Mouse (Mus musculus): ENCODE results near the gene Nup210l.

Gene Nup210l

GRCm38 (mm10) chr3:90179566-90179965, 75.6 kb downstream of the Nup210l start:
- DNase-seq = no peak

- DNase-seq = peak; percentile 18 to 34
Observed at GRCm38 (mm10) chr3:90183581-90183980, 79.6 kb downstream of the Nup210l start.

- no peak for DNase-seq
Observed at GRCm38 (mm10) chr3:90190859-90191510, 87.1 kb downstream of the Nup210l start.

- no peak for DNase-seq
Observed at GRCm38 (mm10) chr3:90194759-90195158, 90.8 kb downstream of the Nup210l start.

- no peak for DNase-seq
Observed at GRCm38 (mm10) chr3:90195644-90196043, 91.7 kb downstream of the Nup210l start.

GRCm38 (mm10) chr3:90197548-90197947, 93.6 kb downstream of the Nup210l start:
- no peak for DNase-seq

GRCm38 (mm10) chr3:90202884-90203283, 99.0 kb downstream of the Nup210l start:
- DNase-seq = no peak

GRCm38 (mm10) chr3:90203619-90204018, 99.7 kb downstream of the Nup210l start:
- DNase-seq = no peak

- DNase-seq = no peak
Observed at GRCm38 (mm10) chr3:90204582-90204981, 100.7 kb downstream of the Nup210l start.

- DNase-seq = no peak
Observed at GRCm38 (mm10) chr3:90208662-90209061, 104.7 kb downstream of the Nup210l start.

GRCm38 (mm10) chr3:90209908-90210566, 106.1 kb downstream of the Nup210l start:
- DNase-seq = no peak

- no peak for DNase-seq
Observed at GRCm38 (mm10) chr3:90211475-90212398, 107.8 kb downstream of the Nup210l start.

- DNase-seq = peak in 1 of 2 experiments; percentile 18
Observed at GRCm38 (mm10) chr3:90212723-90213122, 108.8 kb downstream of the Nup210l start.

- DNase-seq = peak; percentile 87 to 91
Observed at GRCm38 (mm10) chr3:90213377-90213866, 109.5 kb downstream of the Nup210l start, which contains the start of the genes Rps27 and Rab13. Rps27 (minus strand) TSS chr3:90213651. Rab13 (plus strand) TSS chr3:90213695.

GRCm38 (mm10) chr3:90213956-90214684, 110.2 kb downstream of the Nup210l start:
- peak; percentile 42 to 51 for DNase-seq

GRCm38 (mm10) chr3:90215825-90216380, 112.0 kb downstream of the Nup210l start:
- DNase-seq = no peak

- DNase-seq = peak; percentile 77 to 78
Observed at GRCm38 (mm10) chr3:90220088-90220487, 116.2 kb downstream of the Nup210l start.

GRCm38 (mm10) chr3:90220531-90220951, 116.6 kb downstream of the Nup210l start:
- DNase-seq = peak; percentile 58 to 61

- DNase-seq = no peak
Observed at GRCm38 (mm10) chr3:90221123-90221522, 117.2 kb downstream of the Nup210l start.

GRCm38 (mm10) chr3:90222455-90222854, 118.5 kb downstream of the Nup210l start:
- DNase-seq = no peak

- no peak for DNase-seq
Observed at GRCm38 (mm10) chr3:90222941-90223340, 119.0 kb downstream of the Nup210l start.

GRCm38 (mm10) chr3:90224331-90224730, 120.4 kb downstream of the Nup210l start:
- DNase-seq = no peak

All from cerebellum, postnatal 14 days (tissue).